Mouse (Mus musculus): Measurements from ENCODE around the gene Bpifc.

Bpifc gene

DNA sequence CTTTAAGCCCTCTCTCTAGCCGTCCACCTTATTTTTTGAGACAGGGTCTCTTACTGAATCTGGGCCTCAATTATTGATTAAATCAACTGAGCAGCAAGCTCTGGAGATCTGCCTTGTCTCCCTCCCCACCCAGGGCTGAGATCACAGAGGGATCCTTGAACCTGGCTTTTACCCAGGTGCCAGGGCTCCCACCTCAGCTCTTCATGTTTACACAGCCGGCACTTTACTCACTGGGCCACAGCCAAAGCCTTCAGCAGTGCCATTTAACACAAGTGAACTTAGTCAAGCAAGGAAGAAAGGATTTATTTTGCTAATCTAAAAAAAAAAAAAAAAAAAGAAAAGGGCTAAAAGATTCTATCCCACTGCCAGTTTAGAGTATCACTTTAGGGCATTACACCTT, 57.3 kb downstream of the Bpifc start:
- DNase-seq (ENCODE audit: low read depth, low spot score) = no peak

DNA sequence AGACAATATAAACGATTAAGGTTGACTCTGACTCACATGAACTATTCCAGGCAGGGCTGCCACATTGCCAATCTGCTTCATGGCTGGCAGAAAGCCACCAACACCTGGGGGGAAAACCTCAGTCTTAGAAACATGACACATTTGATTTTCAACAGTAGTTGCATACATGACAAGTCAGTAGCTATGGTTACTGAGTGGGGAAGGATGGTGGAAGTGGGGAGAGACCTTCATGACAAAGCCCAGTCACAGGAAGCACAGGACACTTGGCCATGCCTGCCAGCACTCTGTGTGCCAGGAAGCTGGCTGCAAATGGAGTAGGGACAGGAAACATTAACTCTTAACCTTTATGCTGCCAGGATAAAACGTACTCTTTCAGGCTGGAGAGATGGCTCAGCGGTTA, 58.3 kb downstream of the Bpifc start:
- no peak for DNase-seq (ENCODE audit: low read depth, low spot score)

DNA sequence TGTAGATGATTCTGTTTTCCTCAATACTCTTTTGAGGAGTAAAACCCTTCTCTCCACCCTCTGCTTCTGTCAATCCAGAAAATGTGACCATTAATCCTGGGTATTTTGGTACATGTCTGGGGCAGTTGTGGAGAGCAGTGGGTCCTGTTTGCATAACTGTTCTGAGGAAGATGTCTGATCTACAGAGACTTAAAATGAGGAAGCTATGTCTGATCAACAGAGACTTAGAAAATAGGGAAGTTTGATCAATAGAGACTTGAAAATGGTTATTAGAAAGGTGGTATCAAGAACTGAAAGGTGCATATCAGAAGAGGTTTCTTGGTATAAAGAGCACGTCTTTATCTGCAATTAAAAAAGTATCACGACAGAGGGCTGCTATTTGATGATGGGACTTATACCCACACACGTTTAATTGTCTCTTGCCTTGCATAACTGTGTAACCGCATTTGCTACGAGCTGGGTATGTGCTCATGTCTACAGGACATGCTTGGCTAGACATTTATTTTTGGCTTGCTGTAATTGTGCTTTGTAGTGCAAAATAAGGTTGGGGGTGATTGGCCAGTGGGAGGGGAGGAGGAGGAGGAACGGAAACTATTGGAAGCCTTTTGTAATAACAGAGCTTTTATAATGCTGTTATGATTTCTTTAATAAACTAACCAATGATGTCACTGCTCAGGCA, 59.8 kb downstream of the Bpifc start:
- no peak for DNase-seq (ENCODE audit: low read depth, low spot score)

DNA sequence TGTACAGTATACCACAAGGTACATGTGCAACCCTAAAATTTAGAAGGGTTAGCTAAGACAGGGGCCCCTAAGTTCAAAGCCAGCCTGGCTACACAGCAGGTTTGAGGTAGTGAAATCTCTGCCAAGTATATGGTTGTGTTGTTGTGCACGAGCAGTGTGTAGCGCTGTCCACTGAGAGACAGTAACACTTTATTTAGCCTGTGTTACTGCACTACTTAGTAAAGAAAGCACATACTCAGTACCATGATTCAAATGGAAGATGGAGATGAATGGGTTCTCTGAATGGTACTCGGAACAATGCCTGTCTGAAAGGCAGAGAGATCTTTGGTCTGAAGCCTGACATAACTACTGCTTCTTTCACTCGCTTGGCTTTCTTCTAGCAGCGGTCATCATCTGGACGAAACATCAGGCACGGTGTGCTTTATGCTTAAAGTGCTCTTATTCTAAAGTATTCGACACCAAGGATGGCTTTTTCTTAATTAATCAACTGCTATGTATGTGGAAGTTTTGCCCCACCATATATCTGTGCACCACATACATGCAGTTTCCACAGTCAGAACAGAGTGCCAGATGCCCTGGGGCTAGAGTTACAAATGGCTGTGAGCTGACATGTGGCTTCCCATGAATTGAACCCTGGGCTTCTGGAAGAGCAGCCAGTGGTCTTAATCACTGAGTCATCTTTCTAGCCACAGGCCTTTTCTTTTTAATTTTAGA, 63.1 kb downstream of the Bpifc start:
- DNase-seq (ENCODE audit: low read depth, low spot score) = no peak

DNA sequence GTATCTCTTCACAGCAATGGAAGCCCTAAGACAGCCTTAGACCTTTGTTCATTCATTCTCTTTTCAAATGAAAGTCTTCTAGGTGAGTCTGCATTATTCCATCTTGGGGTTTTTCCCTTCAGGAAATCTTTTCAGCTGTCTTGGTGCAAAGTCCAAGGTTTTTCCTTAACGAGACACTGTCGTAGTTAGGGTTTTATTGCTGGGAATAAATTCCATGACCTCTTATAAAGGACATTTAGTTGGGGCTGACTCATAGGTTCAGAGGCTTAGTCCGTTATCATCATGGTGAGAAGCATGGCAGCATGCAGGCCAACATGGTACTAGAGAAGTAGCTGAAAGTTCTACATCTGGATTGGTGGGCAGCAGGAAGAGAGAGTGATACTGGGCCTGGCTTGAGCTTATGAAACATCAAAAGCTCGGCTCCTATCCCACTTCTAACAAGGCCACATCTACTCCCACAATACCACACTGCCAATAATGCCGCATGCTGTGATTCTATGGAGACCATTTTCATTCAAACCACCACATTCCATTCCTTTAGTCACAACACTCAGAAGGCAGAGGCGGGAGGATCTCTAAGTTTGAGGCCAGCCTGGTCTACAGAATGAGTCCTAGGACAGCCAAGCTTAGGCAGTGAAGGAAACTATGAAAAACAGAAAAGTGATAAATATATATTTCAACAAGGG, 75.3 kb downstream of the Bpifc start:
- DNase-seq (ENCODE audit: low read depth, low spot score) = no peak

DNA sequence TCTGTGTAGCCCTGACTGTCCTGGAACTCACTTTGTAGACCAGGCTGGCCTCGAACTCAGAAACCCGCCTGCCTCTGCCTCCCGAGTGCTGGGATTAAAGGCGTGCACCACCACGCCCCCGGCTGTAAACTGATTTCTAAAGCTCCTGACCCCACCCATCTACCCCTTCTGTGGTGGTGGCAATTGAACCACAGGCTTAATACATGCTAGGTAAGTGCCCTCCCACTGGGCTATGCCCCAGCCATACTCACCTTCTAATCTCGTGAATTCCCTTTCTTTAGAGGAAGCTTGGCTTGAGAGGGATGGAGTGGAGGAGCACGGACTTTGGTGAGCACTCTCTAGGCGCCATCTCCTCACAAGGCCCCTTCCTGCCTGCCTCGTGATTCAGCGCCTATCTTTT, 81.7 kb downstream of the Bpifc start:
- DNase-seq (ENCODE audit: low read depth, low spot score) = no peak

DNA sequence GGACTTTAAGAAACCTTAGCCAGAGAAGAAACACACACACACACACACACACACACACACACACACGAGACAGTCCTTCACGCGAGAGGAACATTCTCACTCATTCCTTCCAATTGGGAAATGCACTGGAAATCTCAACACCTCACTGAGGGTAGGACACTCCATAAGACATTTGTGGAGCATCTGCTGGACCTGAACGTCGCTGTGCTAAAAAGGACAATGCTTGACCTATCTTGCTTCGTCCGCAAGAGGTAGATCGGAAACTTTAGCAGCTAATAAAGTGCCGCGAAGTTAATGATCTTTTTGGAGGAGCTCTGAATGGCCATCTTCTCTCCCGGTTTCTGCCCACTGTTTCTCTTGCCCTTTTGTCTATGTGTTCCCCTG, 82.5 kb downstream of the Bpifc start:
- no peak for DNase-seq (ENCODE audit: low read depth, low spot score)

DNA sequence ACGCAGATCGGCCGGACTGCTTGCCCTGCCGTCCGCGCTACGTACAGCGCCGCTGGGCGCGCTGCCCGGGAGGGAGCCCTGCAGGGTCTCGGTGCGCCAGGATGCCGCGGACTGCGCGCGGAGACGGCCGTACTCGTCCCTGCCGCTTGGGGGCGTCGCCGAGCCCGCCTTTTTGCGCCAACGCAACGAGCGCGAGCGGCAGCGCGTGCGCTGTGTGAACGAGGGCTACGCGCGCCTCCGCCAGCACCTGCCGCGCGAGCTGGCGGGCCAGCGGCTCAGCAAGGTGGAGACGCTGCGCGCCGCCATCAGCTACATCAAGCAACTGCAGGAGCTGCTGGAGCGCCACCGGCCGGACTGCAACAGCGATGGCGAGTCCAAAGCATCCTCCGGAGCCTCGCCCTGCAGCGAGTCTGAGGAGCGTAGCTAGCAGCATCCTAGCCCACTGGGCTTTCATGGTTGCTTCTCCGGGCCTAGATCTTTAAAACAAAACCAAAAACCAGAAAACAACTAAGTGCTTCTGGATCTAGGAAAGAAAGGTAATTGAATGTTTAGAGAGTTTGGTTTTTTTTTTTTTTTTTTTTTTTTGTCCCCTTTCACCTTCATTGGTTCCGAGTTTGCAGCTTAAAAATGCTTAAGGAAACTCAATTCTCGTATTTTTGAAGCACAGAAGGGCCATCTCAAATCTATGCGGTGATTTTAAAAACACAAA, 83.0 kb downstream of the Bpifc start:
- DNase-seq (ENCODE audit: low read depth, low spot score) = no peak

DNA sequence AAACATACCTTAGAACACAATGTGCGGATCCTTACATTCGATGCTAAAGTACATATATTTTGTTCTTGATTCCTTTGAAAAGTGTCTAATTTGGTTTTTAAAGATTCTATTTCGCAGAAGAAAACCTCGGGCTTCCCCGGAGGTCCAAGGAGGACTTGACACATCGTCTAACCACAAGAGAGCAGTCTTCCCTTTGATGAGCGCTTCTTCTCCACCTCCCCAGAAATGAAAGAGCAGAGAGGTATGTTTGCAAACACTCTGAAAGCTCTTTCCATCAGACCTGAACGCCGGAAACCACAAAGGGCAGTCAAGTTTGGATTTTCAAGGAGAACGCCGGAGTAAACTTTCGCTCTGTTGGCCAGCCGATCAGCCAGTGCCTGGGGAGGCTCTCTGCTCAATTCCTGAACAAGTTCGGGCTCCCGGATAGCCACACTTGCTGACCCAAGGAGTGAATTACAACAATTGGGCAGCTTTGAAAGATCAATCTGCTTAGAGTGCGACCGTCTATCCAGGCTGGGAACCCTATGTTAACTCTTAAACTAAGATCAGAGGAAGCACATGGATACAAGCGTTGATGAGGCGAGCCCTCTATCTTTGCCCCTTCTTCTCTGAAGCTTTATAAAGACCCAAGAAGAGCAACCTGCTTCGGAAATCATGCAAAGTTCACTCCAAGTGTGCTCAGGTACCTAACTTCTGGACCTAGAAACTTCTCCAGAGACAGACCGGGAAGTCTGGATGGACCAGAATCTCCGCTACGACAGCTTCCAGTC, 83.8 kb downstream of the Bpifc start, which contains the start of gene Ascl4:
Gene Ascl4 (plus strand): TSS at position 6 of the 770 bp plus-strand sequence.
- DNase-seq (ENCODE audit: low read depth, low spot score) = no peak

DNA sequence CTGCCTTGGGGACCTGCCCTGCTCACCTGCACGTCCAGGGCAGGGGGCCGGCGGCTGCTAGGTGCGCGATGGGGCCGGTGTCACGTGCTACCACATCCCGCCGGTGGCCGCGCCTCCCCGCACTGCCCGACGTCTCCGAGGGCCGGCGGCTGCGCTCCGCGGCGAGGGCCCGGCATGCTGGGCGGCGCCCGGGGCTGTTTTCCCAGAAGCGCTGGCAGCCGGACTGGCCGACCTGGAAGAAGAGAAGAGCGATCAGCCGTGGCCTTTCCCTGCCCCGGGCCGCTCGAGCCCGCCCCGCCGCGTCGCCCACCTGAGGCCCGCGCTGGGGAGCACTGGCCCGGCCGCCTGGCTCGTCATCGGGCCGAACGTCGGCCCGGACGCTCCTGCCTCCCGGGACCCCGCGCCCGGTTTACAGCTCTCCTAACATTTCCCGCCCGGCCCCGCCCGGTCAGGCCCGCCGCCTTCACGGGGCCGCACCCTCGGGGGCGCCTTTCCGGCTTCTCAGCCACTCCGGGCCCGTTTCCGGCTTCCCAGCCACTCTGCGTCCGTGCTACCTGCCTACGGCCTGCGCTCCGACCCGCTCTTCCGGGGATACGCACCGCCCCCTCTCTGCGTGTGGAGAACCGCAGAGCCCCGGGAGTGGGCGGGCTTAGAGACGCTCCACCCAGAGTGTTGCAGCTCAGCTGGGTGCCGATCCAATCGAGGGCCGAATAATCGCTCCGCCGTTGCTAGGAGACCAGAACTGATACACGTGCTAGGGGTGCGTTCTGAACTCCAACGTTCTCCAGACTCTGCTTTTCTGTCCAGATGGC, 95.0 kb downstream of the Bpifc start, which contains the start of gene Prdm4:
Gene Prdm4 (minus strand): TSS at position 645 of the 812 bp plus-strand sequence.
- DNase-seq (ENCODE audit: low read depth, low spot score) = peak; percentile 93

All from c-Kit-negative CD71-positive TER-119-positive erythroid progenitor cells, embryonic 14.5 days (primary cell).